Mouse (Mus musculus) kidney, adult 2 months (tissue): ENCODE measurements at regions not wholly inside any gene's neighbourhood (a gene's known extent, or its start where the extent isn't known, plus 50 kb on each side); places are given as distances from the start of the nearest gene placed in this dataset.

Source experiments
- DNase-seq: peaks from one replicate; pipeline ENCODE4 v3.0.0; 2021
- H3K27ac ChIP-seq: fragments of 200-500 bp; 2 replicates; pipeline ENCODE4 v1.5.1; 2012; ENCODE audit warnings: low read depth, low read length, control low read depth, inconsistent platforms; ENCODE audit not compliant: insufficient read depth
- H3K27me3 ChIP-seq: fragments of 200-500 bp; replicated peaks from 2 replicates; pipeline ENCODE4 v1.6.1; 2012; ENCODE audit warnings: mild to moderate bottlenecking, moderate library complexity, low read length, inconsistent platforms; ENCODE audit not compliant: control insufficient read depth, insufficient read depth
- H3K36me3 ChIP-seq: fragments of 200-500 bp; 2 replicates; pipeline ENCODE4 v1.6.1; 2012; ENCODE audit warnings: mild to moderate bottlenecking, moderate library complexity, low read length, inconsistent platforms; ENCODE audit not compliant: control insufficient read depth, insufficient read depth
- H3K4me1 ChIP-seq: fragments of 200-500 bp; 2 replicates; pipeline ENCODE4 v1.6.1; 2011; ENCODE audit warnings: low read length; ENCODE audit not compliant: control insufficient read depth, insufficient read depth
- H3K4me3 ChIP-seq: fragments of 200-500 bp; 2 replicates; pipeline ENCODE4 v1.5.1; 2011; ENCODE audit warnings: mild to moderate bottlenecking, low read depth, low read length, control low read depth; ENCODE audit not compliant: insufficient read depth
- CTCF ChIP-seq: fragments of 200-500 bp; conservative IDR thresholded peaks from 2 replicates; pipeline ENCODE4 v1.5.1; 2011; ENCODE audit warnings: low read depth, mild to moderate bottlenecking, control low read depth, low read length, moderate library complexity, mixed read lengths; ENCODE audit not compliant: insufficient read depth, insufficient read length
- POLR2A ChIP-seq: fragments of 200-500 bp; IDR thresholded peaks from one replicate; pipeline ENCODE4 v1.6.1; 2011; ENCODE audit warnings: low read depth, low read length, control low read depth
- WGBS: fragments of 180-500 bp; shearing (Covaris S2); methylation state at CpG from one replicate; pipeline ENCODE4 v1.1.7; 2018; 5-methylcytosine and 5-hydroxymethylcytosine counted together

DNA sequence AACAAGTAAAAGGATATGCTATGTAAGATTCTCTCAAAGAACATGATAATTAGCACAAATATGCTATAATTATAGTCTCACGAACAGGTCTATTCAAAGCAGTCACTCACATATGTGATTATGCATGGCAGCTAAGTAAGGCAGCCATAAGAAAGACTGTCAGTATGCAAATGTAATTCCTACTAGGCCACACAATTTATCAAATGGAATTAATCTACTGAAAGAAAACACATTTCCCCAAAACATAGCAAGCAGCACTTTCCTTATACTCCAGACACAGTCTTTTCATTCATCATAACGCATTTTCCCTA, 1242.3 kb downstream of the Zfp704 start:
- Histone ChIP-seq H3K36me3 (no peaks in the 10 kb centered on the region), H3K27ac (no peak overlapping the region), H3K27me3 (no peaks in the 10 kb centered on the region), H3K4me3 (no peak overlapping the region), H3K4me1 (no peaks in the 10 kb centered on the region)
- TF ChIP-seq CTCF: no peak
- TF ChIP-seq POLR2A: no peak
- 81% methylated on average over 2 of the region's 2 CpGs for WGBS
- DNase-seq: no peak

GRCm38 (mm10) chr3:8366907-8367658, 1242.8 kb downstream of the Zfp704 start:
- TF ChIP-seq CTCF: no peak
- no peaks in the 10 kb centered on the region for H3K4me1 ChIP-seq
- 80% methylated on average over 3 of the region's 3 CpGs for WGBS

More at GRCm38 (mm10) chr3:8366907-8367658, 1242.8 kb downstream of the Zfp704 start:
- Histone ChIP-seq H3K27ac (no peak overlapping the region), H3K4me3 (no peak overlapping the region), H3K36me3 (no peaks in the 10 kb centered on the region), H3K27me3 (no peaks in the 10 kb centered on the region)
- peak; percentile 66 for DNase-seq
